In genomic region chr10:75165825-75166481, GRCm38 (mm10) we compare ENCODE assay signal across 12 mouse cellular contexts. TPM values are rescaled to one million over a fixed set of nuclear protein-coding genes. Genes with fewer than 3 reads are reported as not detected.
DNase-seq lines count a peak whose midpoint lies in the region; ATAC-seq and TF ChIP-seq lines count a peak whose summit lies in the region.
"Had no signal": no experiment of that assay in that cellular context is flagged by ENCODE, and none has a peak within 500 bp of the region (broad histone marks: within the 10 kb centered on the region; RNA-seq: fewer than 3 reads in every experiment).

No protein-coding gene starts in this region.

- H3K4me2 ChIP-seq in heart, postnatal 0 days (ENCODE audit: low read depth, low read length): no peak overlapping the region
- no peak overlapping the region for H3K4me2 ChIP-seq in heart, embryonic 11.5 days
- H3K4me2 ChIP-seq in embryonic facial prominence, embryonic 15.5 days (replicated peaks): no peak overlapping the region
- H3K4me2 ChIP-seq in hindbrain, embryonic 14.5 days (replicated peaks): no peak overlapping the region

- peaks cover 4% of the 10 kb centered on the region for H3K4me1 ChIP-seq in heart, postnatal 0 days (ENCODE audit: control insufficient read depth, insufficient read depth)
- H3K4me1 ChIP-seq in heart, embryonic 11.5 days (ENCODE audit: control insufficient read depth, insufficient read depth, low read length): peaks cover 8% of the 10 kb centered on the region
- H3K4me1 ChIP-seq in ES-E14 (ENCODE audit: control insufficient read depth in 2 of 2, insufficient read depth in 2 of 2, low read length in 2 of 2, poor library complexity in 1 of 2): peaks cover 0 to 4% of the 10 kb centered on the region in 2 experiments; a peak in 1 of 4 replicates
- no peaks in the 10 kb centered on the region for H3K4me1 ChIP-seq in embryonic facial prominence, embryonic 15.5 days
- H3K4me1 ChIP-seq in hindbrain, embryonic 14.5 days (replicated peaks; ENCODE audit: control insufficient read depth, insufficient read depth, low read length): no peaks in the 10 kb centered on the region
- H3K4me1 ChIP-seq: hindbrain, embryonic 10.5 days had no signal

- peak; percentile 9; the same call in 1 of the 2 replicates for TF ChIP-seq CTCF in heart, postnatal 0 days (IDR thresholded peaks at IDR 0.05; ENCODE audit: low read depth)

- TF ChIP-seq EP300 in heart, postnatal 0 days (IDR thresholded peaks at IDR 0.05; ENCODE audit: low read depth): no peak

- H3K9me3 ChIP-seq in heart, postnatal 0 days (replicated peaks; ENCODE audit: control insufficient read depth, low read length): no peaks in the 10 kb centered on the region
- no peaks in the 10 kb centered on the region for H3K9me3 ChIP-seq in heart, embryonic 11.5 days (replicated peaks; ENCODE audit: control insufficient read depth, low read length)
- H3K9me3 ChIP-seq in ES-E14 (ENCODE audit: control insufficient read depth, insufficient read depth, low read depth, low read length): no peaks in the 10 kb centered on the region
- H3K9me3 ChIP-seq in embryonic facial prominence, embryonic 15.5 days (replicated peaks): no peaks in the 10 kb centered on the region
- H3K9me3 ChIP-seq in hindbrain, embryonic 14.5 days (ENCODE audit: control insufficient read depth, low read length): no peaks in the 10 kb centered on the region
- H3K9me3 ChIP-seq: hindbrain, embryonic 10.5 days had no signal

- no peak overlapping the region for H3K27ac ChIP-seq in heart, postnatal 0 days (ENCODE audit: low read depth)
- no peak overlapping the region for H3K27ac ChIP-seq in heart, embryonic 11.5 days (ENCODE audit: low read depth, low read length)
- H3K27ac ChIP-seq in ES-E14 (ENCODE audit: insufficient read depth, low read depth, low read length, poor library complexity, severe bottlenecking): no peak overlapping the region
- peak overlapping the region; percentile 44; the same call in 1 of the 2 replicates for H3K27ac ChIP-seq in embryonic facial prominence, embryonic 15.5 days (replicated peaks)
- no peak overlapping the region for H3K27ac ChIP-seq in hindbrain, embryonic 14.5 days
- H3K27ac ChIP-seq: hindbrain, embryonic 10.5 days had no signal

- DNase-seq in heart, postnatal 0 days (ENCODE audit: low spot score): no peak
- DNase-seq in ES-E14 (ENCODE audit: low read depth, low spot score): no peak
- peak; percentile 61 for DNase-seq in lung, postnatal 14 days
- no peak for DNase-seq in hindbrain, embryonic 14.5 days (ENCODE audit: low spot score)
- no peak for DNase-seq in left cerebral cortex, adult 8-10 months (ENCODE audit: low spot score in 2 of 2)
- DNase-seq: cerebellum, postnatal 10 days; kidney, postnatal 25 days had no signal

- no peak overlapping the region for H3K9ac ChIP-seq in heart, postnatal 0 days (replicated peaks; ENCODE audit: low read depth, low read length)
- H3K9ac ChIP-seq in heart, embryonic 11.5 days (ENCODE audit: low read depth, low read length): no peak overlapping the region
- H3K9ac ChIP-seq in ES-E14 (ENCODE audit: insufficient read depth, low read depth, low read length, poor library complexity, severe bottlenecking): no peak overlapping the region
- H3K9ac ChIP-seq in embryonic facial prominence, embryonic 15.5 days: no peak overlapping the region
- H3K9ac ChIP-seq in hindbrain, embryonic 14.5 days: no peak overlapping the region

- 65% methylated on average over 10 of the region's 10 CpGs for WGBS in heart, postnatal 0 days
- 57% methylated on average over 10 of the region's 10 CpGs for WGBS in heart, embryonic 11.5 days (ENCODE audit: insufficient replicate concordance)
- 55% methylated on average over 10 of the region's 10 CpGs for WGBS in embryonic facial prominence, embryonic 15.5 days
- 88% methylated on average over 10 of the region's 10 CpGs for WGBS in hindbrain, embryonic 14.5 days

- in situ Hi-C loops in ES-E14 (cut with MboI; ENCODE audit: low sequenced_read_pairs in 2 of 2, unreplicated experiment in 2 of 2): loop anchor here in 1 of 2 experiments (25.0 kb wide), 1 partner anchor 229 kb away; no protein-coding TSS in a partner anchor

- ATAC-seq in heart, postnatal 0 days (ENCODE audit: insufficient read depth, low read depth): no peak
- ATAC-seq in heart, embryonic 11.5 days (replicated peaks; ENCODE audit: insufficient number of reproducible peaks, low FRiP score, low TSS enrichment): no peak
- no peak for ATAC-seq in embryonic facial prominence, embryonic 15.5 days (ENCODE audit: insufficient number of reproducible peaks, low FRiP score, low TSS enrichment, low read depth)
- no peak for ATAC-seq in monocyte, adult 5-6 weeks (replicated peaks; ENCODE audit: insufficient number of reproducible peaks, low FRiP score, low TSS enrichment, poor library complexity, severe bottlenecking)
- ATAC-seq in hindbrain, embryonic 14.5 days (ENCODE audit: low FRiP score): no peak
- ATAC-seq: midbrain, embryonic 16.5 days had no signal

- peaks cover 31% of the 10 kb centered on the region for H3K36me3 ChIP-seq in heart, postnatal 0 days (replicated peaks; ENCODE audit: control insufficient read depth, insufficient read depth, low read length)
- peaks cover 22% of the 10 kb centered on the region for H3K36me3 ChIP-seq in heart, embryonic 11.5 days (ENCODE audit: control insufficient read depth, insufficient read depth, low read length)
- H3K36me3 ChIP-seq in ES-E14 (ENCODE audit: control insufficient read depth, insufficient read depth, low read length, poor library complexity, severe bottlenecking): peaks cover 9% of the 10 kb centered on the region
- H3K36me3 ChIP-seq in embryonic facial prominence, embryonic 15.5 days: peaks cover 60% of the 10 kb centered on the region
- H3K36me3 ChIP-seq in hindbrain, embryonic 14.5 days (replicated peaks; ENCODE audit: control insufficient read depth, insufficient read depth): peaks cover 95% of the 10 kb centered on the region

- H3K4me3 ChIP-seq in heart, postnatal 0 days (ENCODE audit: low read depth, low read length): no peak overlapping the region
- no peak overlapping the region for H3K4me3 ChIP-seq in heart, embryonic 11.5 days (ENCODE audit: low read depth, low read length)
- H3K4me3 ChIP-seq in ES-E14 (ENCODE audit: insufficient read depth in 1 of 2, low read depth in 1 of 2, low read length in 2 of 2, poor library complexity in 1 of 2, severe bottlenecking in 1 of 2): no peak overlapping the region
- H3K4me3 ChIP-seq in embryonic facial prominence, embryonic 15.5 days (replicated peaks): no peak overlapping the region
- H3K4me3 ChIP-seq in hindbrain, embryonic 14.5 days (replicated peaks; ENCODE audit: low read length): no peak overlapping the region
- H3K4me3 ChIP-seq: hindbrain, embryonic 10.5 days had no signal

- H3K27me3 ChIP-seq in heart, postnatal 0 days (ENCODE audit: control insufficient read depth, insufficient read depth, low read length): no peaks in the 10 kb centered on the region
- no peaks in the 10 kb centered on the region for H3K27me3 ChIP-seq in heart, embryonic 11.5 days (ENCODE audit: control insufficient read depth, insufficient read depth, low read length)
- no peaks in the 10 kb centered on the region for H3K27me3 ChIP-seq in embryonic facial prominence, embryonic 15.5 days
- no peaks in the 10 kb centered on the region for H3K27me3 ChIP-seq in hindbrain, embryonic 14.5 days (ENCODE audit: control insufficient read depth, insufficient read depth, low read length)

TF ChIP-seq in ES-E14, 5 proteins besides CTCF, POLR2A, EP300 and RAD21:
- 0 out of 2 replicates have a peak, but pooled peaks have one; percentile 13 for TF ChIP-seq ZNF384 (IDR thresholded peaks at IDR 0.05; ENCODE audit: low read depth, low read length)
- TF ChIP-seq MAFK (IDR thresholded peaks at IDR 0.05; ENCODE audit: insufficient read depth, low read depth, low read length): no peak
- no peak for TF ChIP-seq HCFC1 (IDR thresholded peaks at IDR 0.05; ENCODE audit: borderline replicate concordance, insufficient read depth, low read length)
- no peak for TF ChIP-seq ZC3H11A (IDR thresholded peaks at IDR 0.05; ENCODE audit: borderline replicate concordance, low read depth, low read length)
- TF ChIP-seq CHD2 (IDR thresholded peaks at IDR 0.05; ENCODE audit: low read depth, low read length): no peak

RNA-seq across cellular contexts. Expression of gene Specc1l, which starts 45.9 kb away (rescaled TPM):
- 23.4 and 28.5 TPM in 2 replicates for total RNA-seq in heart, postnatal 0 days (2014; rRNA removed; ENCODE audit: low replicate concordance)
- 11.4 and 13.3 TPM in 2 replicates for polyA plus RNA-seq in heart, postnatal 0 days (2015; fragmentation: Nextera tagmentation; extraction: Ambion mirVana)
- polyA plus RNA-seq in heart, embryonic 11.5 days (2014; fragmentation: Nextera tagmentation; extraction: Ambion mirVana): 15.7 and 16.6 TPM in 2 replicates
- 23.5 TPM in 2 replicates for total RNA-seq in ES-E14 (2012; rRNA removed)
- 30.9 and 32.1 TPM in 2 replicates for polyA plus RNA-seq in embryonic facial prominence, embryonic 15.5 days (2015; fragmentation: Nextera tagmentation; extraction: Ambion mirVana)
- 34.2 to 50.5 TPM (median 34.5 TPM) in 3 replicates for total RNA-seq in monocyte, adult 5-6 weeks (2017)
- 21.2 and 23.2 TPM in 2 replicates for polyA plus RNA-seq in hindbrain, embryonic 14.5 days (2014; fragmentation: Nextera tagmentation; extraction: Ambion mirVana)
- total RNA-seq in left cerebral cortex, adult 8-10 months (2022): 10 to 100 TPM; 42.5 to 47.8 (median 44.0) TPM
